12 mouse cellular contexts compared by ENCODE assay signal in genomic region chr12:75766395-75766794, GRCm38 (mm10). TPM values are rescaled to one million over a fixed set of nuclear protein-coding genes. Genes with fewer than 3 reads are reported as not detected.
DNase-seq lines count a peak whose midpoint lies in the region.
"Had no signal": no experiment of that assay in that cellular context is flagged by ENCODE, and none has a peak within 500 bp of the region (broad histone marks: within the 10 kb centered on the region; RNA-seq: fewer than 3 reads in every experiment).

No protein-coding gene starts in this region.

- 81% methylated on average over 6 of the region's 6 CpGs for WGBS in heart, embryonic 10.5 days
- 80% methylated on average over 6 of the region's 6 CpGs for WGBS in midbrain, embryonic 10.5 days

- H3K4me3 ChIP-seq in heart, embryonic 10.5 days = no peak overlapping the region
- no peak overlapping the region for H3K4me3 ChIP-seq in midbrain, embryonic 10.5 days

- no peaks in the 10 kb centered on the region for H3K27me3 ChIP-seq in heart, embryonic 10.5 days (ENCODE audit: insufficient read depth, poor library complexity, severe bottlenecking)
- no peaks in the 10 kb centered on the region for H3K27me3 ChIP-seq in midbrain, embryonic 10.5 days (ENCODE audit: low read depth, poor library complexity, severe bottlenecking)
- H3K27me3 ChIP-seq: CH12.LX had no signal

- H3K27ac ChIP-seq in heart, embryonic 10.5 days = peak overlapping the region; percentile 75
- H3K27ac ChIP-seq in midbrain, embryonic 10.5 days (replicated peaks) = no peak overlapping the region

- no peaks in the 10 kb centered on the region for H3K36me3 ChIP-seq in heart, embryonic 10.5 days
- H3K36me3 ChIP-seq in midbrain, embryonic 10.5 days = no peaks in the 10 kb centered on the region

- peaks cover 26% of the 10 kb centered on the region; the same call in 1 of the 2 replicates for H3K4me1 ChIP-seq in heart, embryonic 10.5 days
- H3K4me1 ChIP-seq in midbrain, embryonic 10.5 days = peaks cover 10% of the 10 kb centered on the region; the same call in 1 of the 2 replicates

- no peak for DNase-seq in heart, embryonic 10.5 days (ENCODE audit: low spot score)
- DNase-seq in heart, adult 11 months = no peak
- peak; percentile 45 for DNase-seq in thymus, postnatal 14 days
- DNase-seq in thymus, postnatal 0 days (ENCODE audit: low spot score) = no peak
- DNase-seq in kidney, postnatal 14 days = peak; percentile 38
- DNase-seq in MN1 (ENCODE audit: low spot score) = no peak
- DNase-seq in midbrain, embryonic 10.5 days (ENCODE audit: low spot score) = no peak
- no peak for DNase-seq in cerebellum, postnatal 10 days
- DNase-seq: cerebellum, adult 9-10 months; left cerebral cortex, postnatal 4 days; right cerebral cortex, postnatal 25 days had no signal

- H3K9me3 ChIP-seq in heart, embryonic 10.5 days = no peaks in the 10 kb centered on the region
- H3K9me3 ChIP-seq in midbrain, embryonic 10.5 days (replicated peaks) = no peaks in the 10 kb centered on the region

RNA-seq across cellular contexts. Expression of gene Sgpp1, which starts 30.9 kb away (rescaled TPM):
- polyA plus RNA-seq in heart, embryonic 10.5 days (2016; fragmentation: Nextera tagmentation; extraction: Ambion mirVana) = 13.5 and 15.5 TPM in 2 replicates
- 30.9 and 33.5 TPM in 2 replicates for polyA plus RNA-seq in thymus, postnatal 0 days (2015; fragmentation: Nextera tagmentation; extraction: Ambion mirVana)
- 5.5 and 6.1 TPM in 2 replicates for polyA plus RNA-seq in midbrain, embryonic 10.5 days (2016; fragmentation: Nextera tagmentation; extraction: Ambion mirVana)

RNA-seq across cellular contexts. Expression of gene Syne2, which starts 51.5 kb away (rescaled TPM):
- 62.4 and 67.6 TPM in 2 replicates for polyA plus RNA-seq in heart, embryonic 10.5 days (2016; fragmentation: Nextera tagmentation; extraction: Ambion mirVana)
- polyA plus RNA-seq in thymus, postnatal 0 days (2015; fragmentation: Nextera tagmentation; extraction: Ambion mirVana) = 5.0 and 6.2 TPM in 2 replicates
- polyA plus RNA-seq in midbrain, embryonic 10.5 days (2016; fragmentation: Nextera tagmentation; extraction: Ambion mirVana) = 91.9 and 93.1 TPM in 2 replicates

Comparison
In these comparisons a context has a peak if more than half of its experiments do, and no peak if none do; other contexts are left out.
1. DNase-seq: peak in thymus, postnatal 14 days (single experiment) and kidney, postnatal 14 days (single experiment); none in heart, embryonic 10.5 days (single experiment), heart, adult 11 months (single experiment), thymus, postnatal 0 days (single experiment), MN1 (single experiment), midbrain, embryonic 10.5 days (single experiment) and cerebellum, postnatal 10 days (0 of 2).